Mouse (Mus musculus): ENCODE measurements around the gene Clstn1.

Gene Clstn1

GRCm38 (mm10) chr4:149674814-149675377 lies 88.6 kb downstream of the Clstn1 start:
- DNase-seq (ENCODE audit: low read depth, low spot score) = no peak

DNA sequence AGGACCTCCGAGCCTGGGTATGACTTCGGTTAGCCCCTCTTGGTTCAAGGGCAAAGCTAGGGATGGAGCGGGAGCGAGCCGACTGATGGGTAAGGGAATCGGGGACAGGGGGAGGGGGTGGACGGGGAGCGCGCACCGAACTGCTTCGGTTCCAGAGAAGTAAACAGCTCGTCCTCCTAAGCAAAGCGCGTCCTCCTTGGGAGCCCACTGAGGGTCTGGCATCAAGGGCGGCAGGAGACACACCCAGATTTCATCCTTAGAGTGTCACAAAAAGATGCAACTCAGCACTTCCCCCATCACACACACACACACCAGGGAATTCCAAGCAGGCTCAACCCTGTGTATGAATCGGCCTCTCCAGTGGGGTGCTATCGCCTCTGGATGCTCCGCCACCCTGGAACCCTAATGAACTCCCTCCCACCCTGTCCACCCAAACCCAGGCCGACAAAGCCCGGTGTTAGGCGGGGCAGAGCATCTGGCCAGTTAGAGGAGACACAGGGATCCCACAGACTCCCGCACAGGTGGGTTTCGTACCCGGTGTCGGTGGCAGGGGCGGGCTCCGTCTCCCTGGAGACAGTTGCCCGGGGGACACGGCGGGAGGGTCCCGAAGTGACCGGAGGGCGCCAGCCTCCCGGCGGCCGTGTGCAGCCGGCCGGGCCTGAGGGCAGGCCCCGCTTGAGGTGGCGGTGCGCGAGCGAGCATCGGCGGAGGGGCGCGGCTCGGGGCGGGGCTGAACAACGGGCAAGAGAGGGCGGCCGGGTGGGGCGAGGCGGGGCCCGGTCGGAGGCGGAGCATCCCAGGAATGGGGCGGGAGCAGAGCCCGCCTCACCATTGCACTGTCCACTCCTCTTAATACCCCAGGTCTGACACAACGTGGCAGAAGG lies 89.4 kb downstream of the Clstn1 start:
- DNase-seq (ENCODE audit: low read depth, low spot score) = peak; percentile 46

DNA sequence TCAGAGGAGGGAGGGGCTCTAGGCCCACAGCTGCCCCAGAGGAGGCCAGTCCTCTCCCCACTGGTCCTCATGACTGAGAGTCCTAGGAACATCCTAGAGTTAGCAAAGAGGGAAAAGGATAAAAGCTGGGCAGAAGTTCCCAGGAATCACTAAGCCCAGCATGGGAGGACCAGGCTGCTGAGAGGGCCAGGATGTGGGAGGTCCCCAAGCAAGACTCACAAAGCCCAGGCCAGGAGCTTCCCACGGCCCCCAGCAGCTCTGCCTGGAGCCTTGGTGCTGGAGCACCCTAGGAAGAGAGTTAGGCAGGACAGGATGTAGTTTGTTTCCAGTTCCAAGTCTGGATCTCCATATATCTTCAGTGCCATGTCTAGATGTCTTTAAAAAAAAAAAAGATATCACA lies 91.7 kb downstream of the Clstn1 start:
- no peak for DNase-seq (ENCODE audit: low read depth, low spot score)

- no peak for DNase-seq (ENCODE audit: low read depth, low spot score)
Observed at GRCm38 (mm10) chr4:149679056-149679770, 92.9 kb downstream of the Clstn1 start.

DNA sequence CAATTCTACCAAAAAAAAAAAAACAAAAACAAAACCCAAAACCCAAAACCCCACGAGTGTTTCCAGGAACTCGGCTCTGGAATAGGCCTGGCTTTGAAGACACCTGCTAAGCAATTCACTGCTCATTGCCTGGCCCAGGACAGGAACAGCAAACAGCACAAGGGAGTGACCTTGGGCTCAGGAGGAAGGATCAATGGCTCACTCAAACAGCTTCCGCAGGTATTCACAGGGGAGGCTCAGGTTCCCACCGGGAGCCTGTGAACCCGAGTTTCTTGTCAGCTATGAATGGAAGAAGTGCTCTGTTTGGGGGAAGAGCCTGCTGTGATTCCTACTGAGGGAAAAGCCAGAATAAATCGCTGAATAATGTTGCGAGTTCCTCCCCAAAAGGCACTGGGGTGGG lies 97.6 kb downstream of the Clstn1 start:
- no peak for DNase-seq (ENCODE audit: low read depth, low spot score)

DNA sequence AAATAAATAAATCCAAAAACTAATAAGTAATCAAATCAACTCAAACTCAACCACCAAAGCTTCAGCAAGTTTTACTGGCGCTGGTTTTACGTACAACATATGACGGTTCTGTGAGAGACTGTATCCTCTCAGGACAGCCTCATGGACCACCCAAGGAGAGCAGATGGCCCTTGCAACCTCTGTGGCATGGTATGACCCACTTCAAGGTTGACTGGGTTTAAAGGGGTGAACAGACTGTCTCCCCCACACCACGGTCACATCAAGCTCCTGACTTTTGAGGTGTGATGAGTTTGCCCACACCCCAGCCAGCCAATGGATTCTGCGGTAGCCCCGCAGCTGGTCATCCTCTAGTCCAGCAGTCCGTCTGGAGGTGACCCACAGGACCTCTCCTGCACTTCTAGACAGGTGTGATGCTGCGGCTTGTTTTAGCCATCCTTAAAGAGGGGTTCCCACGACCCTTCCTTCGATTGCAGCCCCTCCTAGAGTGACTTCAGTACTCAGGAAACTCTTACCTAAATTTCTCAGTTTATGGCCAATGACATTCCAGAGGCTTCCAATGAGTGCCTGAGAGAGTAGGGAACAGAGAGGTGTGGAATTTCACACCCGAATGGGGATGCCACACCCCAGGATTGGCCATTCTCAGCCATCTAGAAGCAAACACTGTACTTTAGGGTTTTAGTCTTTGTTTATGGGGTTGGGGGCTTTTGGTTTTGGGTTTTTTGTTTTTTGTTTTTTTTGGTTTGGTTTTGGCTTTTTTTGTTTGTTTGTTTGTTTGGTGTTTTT lies 98.8 kb downstream of the Clstn1 start:
- no peak for DNase-seq (ENCODE audit: low read depth, low spot score)

DNA sequence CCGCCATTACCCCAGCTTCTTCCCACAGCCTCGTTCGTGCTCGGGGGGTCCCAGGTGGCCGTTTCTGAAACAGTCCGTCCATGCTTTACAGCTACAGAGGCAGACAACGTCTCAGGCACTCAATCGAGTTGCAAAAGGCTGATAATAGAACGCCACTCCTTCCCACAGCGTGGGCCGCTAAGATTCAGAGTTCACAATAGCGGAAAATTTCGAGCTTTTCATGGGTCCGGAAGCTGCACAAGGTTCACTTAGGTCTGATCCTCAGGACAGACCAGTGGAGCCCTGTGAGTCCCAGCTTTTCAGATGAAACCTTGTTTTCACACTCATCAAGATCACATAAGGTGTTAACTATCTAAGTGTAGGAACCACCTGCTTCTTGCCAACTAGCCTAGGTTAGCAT lies 102.6 kb downstream of the Clstn1 start:
- DNase-seq (ENCODE audit: low read depth, low spot score) = no peak

- no peak for DNase-seq (ENCODE audit: low read depth, low spot score)
Observed at GRCm38 (mm10) chr4:149689822-149690700, 103.8 kb downstream of the Clstn1 start.

GRCm38 (mm10) chr4:149690828-149691280 lies 104.6 kb downstream of the Clstn1 start:
- no peak for DNase-seq (ENCODE audit: low read depth, low spot score)

DNA sequence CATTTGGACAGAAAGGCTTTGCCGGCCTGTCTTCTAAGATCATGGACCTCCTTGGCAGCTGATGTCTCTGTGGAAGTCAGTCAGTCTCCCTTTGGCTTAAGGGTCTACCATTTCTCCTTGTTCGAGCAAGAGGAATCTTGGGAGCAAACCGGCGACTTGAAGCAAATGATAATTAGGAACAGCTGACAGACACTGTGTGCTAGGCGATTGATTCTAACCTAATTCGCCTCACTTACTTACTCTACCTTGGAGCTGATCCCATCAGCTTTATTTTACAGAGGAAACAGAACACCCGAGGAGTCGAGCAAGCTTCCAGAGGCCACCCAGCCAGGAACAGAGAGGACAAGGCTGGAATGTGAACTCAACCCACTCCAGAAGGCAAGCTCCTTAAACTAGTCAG lies 105.1 kb downstream of the Clstn1 start:
- no peak for DNase-seq (ENCODE audit: low read depth, low spot score)

- no peak for DNase-seq (ENCODE audit: low read depth, low spot score)
Observed at GRCm38 (mm10) chr4:149696189-149696971, 110.1 kb downstream of the Clstn1 start.

DNA sequence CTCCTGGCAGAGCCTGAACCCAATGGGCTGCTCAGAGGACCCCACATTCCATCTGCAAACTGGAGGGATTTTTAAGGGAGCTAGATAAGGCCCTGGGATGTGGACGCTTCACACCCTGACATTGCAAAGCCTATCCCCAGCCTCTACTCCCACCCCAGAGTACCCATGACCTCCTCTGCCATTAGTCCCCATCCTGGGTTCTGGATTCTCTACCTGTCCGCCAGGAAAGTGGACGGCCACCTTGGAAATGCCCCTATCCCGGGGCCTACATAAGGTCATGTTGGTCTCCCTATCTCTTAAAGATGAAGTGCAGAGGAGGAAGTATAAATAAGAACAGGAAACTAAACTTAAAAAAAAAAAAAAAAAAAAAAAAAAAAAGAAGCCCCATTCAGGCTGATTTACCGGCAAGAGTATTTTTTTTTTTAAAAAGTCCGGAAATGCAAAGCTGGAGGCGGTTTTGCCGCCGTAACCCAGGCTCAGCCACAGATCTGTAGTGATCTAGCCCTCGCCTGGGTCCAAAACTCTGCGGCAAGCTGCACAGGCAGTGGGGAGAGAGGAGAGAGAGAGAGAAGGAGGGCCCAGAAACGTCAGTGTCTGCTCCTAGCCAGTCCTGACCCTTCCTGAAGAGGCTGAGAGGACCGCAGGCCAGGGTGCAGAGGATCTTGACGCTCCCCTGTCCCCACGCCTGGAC lies 111.4 kb downstream of the Clstn1 start:
- DNase-seq (ENCODE audit: low read depth, low spot score) = no peak

DNA sequence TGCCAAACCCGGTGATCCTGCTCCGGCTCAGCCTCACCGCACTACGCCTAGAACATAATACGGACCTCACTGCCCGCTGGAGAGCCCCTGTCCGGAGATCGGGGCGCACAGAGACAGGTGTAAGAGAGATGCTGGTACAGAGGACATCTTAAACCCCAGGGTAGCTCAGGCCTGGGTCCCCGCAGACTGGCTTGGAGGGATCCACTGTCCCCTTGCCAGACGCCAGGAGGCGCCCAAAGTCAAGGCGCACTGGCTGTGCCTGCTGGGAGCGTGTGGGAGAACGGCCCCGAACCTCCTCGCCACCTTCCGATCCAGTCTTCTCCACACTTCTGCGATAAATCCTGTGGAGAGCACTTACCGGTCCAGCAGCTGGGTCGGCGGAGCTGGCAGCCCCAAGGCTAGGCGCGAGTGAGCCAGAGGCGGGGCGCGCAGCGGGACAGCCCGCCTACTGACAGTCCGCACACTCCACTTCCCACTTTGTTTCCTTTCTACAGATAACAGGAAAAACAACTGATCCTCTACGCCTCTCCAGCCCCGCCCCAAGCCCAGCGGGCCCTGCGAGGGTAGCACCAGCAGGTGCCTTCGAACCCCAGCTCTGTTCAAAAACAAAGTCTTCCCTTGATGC lies 112.0 kb downstream of the Clstn1 start:
- DNase-seq (ENCODE audit: low read depth, low spot score) = peak; percentile 48
